Mouse (Mus musculus): Measurements from ENCODE around the gene Ccl17.
"Not testable (repeated sequence)": the region's sequence is repeated elsewhere in the genome, so short reads cannot be mapped to it uniquely, and the experiment has no call there.

The Ccl17 gene

GRCm38 (mm10) chr8:94825170-94825569 is 14.9 kb downstream of the Ccl17 start:
- DNase-seq (ENCODE audit: low read depth, low spot score) = no peak

- no peak for DNase-seq (ENCODE audit: low read depth, low spot score)
Measured at GRCm38 (mm10) chr8:94826210-94826609, 16.0 kb downstream of the Ccl17 start.

GRCm38 (mm10) chr8:94828284-94828683 is 18.0 kb downstream of the Ccl17 start:
- DNase-seq (ENCODE audit: low read depth, low spot score) = no peak

GRCm38 (mm10) chr8:94833901-94834405 is 23.7 kb downstream of the Ccl17 start:
- not testable (repeated sequence) for DNase-seq (ENCODE audit: low read depth, low spot score)

GRCm38 (mm10) chr8:94835751-94836150 is 25.5 kb downstream of the Ccl17 start:
- not testable (repeated sequence) for DNase-seq (ENCODE audit: low read depth, low spot score)

GRCm38 (mm10) chr8:94836456-94837240 is 26.4 kb downstream of the Ccl17 start:
- no peak for DNase-seq (ENCODE audit: low read depth, low spot score)

- DNase-seq (ENCODE audit: low read depth, low spot score) = peak; percentile 98
Measured at GRCm38 (mm10) chr8:94837662-94838574, 27.7 kb downstream of the Ccl17 start, which contains the start of the genes Coq9 and Ciapin1. Coq9 (plus strand) TSS chr8:94838321. Ciapin1 (minus strand) TSS chr8:94838358.

- DNase-seq (ENCODE audit: low read depth, low spot score) = no peak
Measured at GRCm38 (mm10) chr8:94838600-94838999, 28.3 kb downstream of the Ccl17 start.

- no peak for DNase-seq (ENCODE audit: low read depth, low spot score)
Measured at GRCm38 (mm10) chr8:94841183-94841582, 30.9 kb downstream of the Ccl17 start.

- DNase-seq (ENCODE audit: low read depth, low spot score) = no peak
Measured at GRCm38 (mm10) chr8:94850049-94850448, 39.8 kb downstream of the Ccl17 start.

GRCm38 (mm10) chr8:94854761-94855160 is 44.5 kb downstream of the Ccl17 start:
- not testable (repeated sequence) for DNase-seq (ENCODE audit: low read depth, low spot score)

GRCm38 (mm10) chr8:94857011-94857345 is 46.7 kb downstream of the Ccl17 start:
- no peak for DNase-seq (ENCODE audit: low read depth, low spot score)

- DNase-seq (ENCODE audit: low read depth, low spot score) = peak; percentile 78
Measured at GRCm38 (mm10) chr8:94857346-94858173, 47.3 kb downstream of the Ccl17 start, which contains the start of gene Polr2c. Polr2c (plus strand) TSS chr8:94857450.

GRCm38 (mm10) chr8:94861352-94861910 is 51.2 kb downstream of the Ccl17 start:
- DNase-seq (ENCODE audit: low read depth, low spot score) = no peak

Measured in embryo, embryonic 11.5 days (tissue).